Mouse (Mus musculus): Measurements from ENCODE around the gene Cebpzos.

- no peak for TF ChIP-seq CTCF (IDR thresholded peaks at IDR 0.05)
- TF ChIP-seq EP300 (IDR thresholded peaks at IDR 0.05), result no peak
Observed at GRCm38 (mm10) chr17:78938927-78939326, 22.6 kb downstream of the Cebpzos start.

Measured in lung, postnatal 0 days (tissue).